ENCODE assay signal across 11 mouse cellular contexts in genomic region chr8:80055094-80055493, GRCm38 (mm10). TPM values are rescaled to one million over a fixed set of nuclear protein-coding genes. Genes with fewer than 3 reads are reported as not detected.
DNase-seq lines count a peak whose midpoint lies in the region; ATAC-seq lines count a peak whose summit lies in the region.
"Had no signal": no experiment of that assay in that cellular context is flagged by ENCODE, and none has a peak within 500 bp of the region (broad histone marks: within the 10 kb centered on the region; RNA-seq: fewer than 3 reads in every experiment).

No protein-coding gene starts in this region.

- no peaks in the 10 kb centered on the region for H3K36me3 ChIP-seq in kidney, embryonic 15.5 days
- H3K36me3 ChIP-seq in kidney, embryonic 14.5 days (ENCODE audit: control insufficient read depth, insufficient read depth, low read length): no peaks in the 10 kb centered on the region
- H3K36me3 ChIP-seq in hindbrain, embryonic 12.5 days: no peaks in the 10 kb centered on the region
- H3K36me3 ChIP-seq in limb, embryonic 15.5 days: no peaks in the 10 kb centered on the region
- H3K36me3 ChIP-seq in stomach, embryonic 14.5 days (ENCODE audit: control insufficient read depth, insufficient read depth, low read length): no peaks in the 10 kb centered on the region
- H3K36me3 ChIP-seq: heart, embryonic 13.5 days had no signal

- H3K27ac ChIP-seq in kidney, embryonic 15.5 days: no peak overlapping the region
- H3K27ac ChIP-seq in kidney, embryonic 14.5 days (ENCODE audit: low read depth, low read length): no peak overlapping the region
- no peak overlapping the region for H3K27ac ChIP-seq in hindbrain, embryonic 12.5 days
- no peak overlapping the region for H3K27ac ChIP-seq in limb, embryonic 15.5 days
- no peak overlapping the region for H3K27ac ChIP-seq in stomach, embryonic 14.5 days (ENCODE audit: low read length)
- H3K27ac ChIP-seq: heart, embryonic 13.5 days had no signal

- WGBS in kidney, embryonic 15.5 days: 73% methylated on average over 6 of the region's 6 CpGs
- 76% methylated on average over 6 of the region's 6 CpGs for whole genome bisulfite sequencing in kidney, embryonic 14.5 days
- WGBS in hindbrain, embryonic 12.5 days: 41% methylated on average over 6 of the region's 6 CpGs
- WGBS in limb, embryonic 15.5 days: 40% methylated on average over 6 of the region's 6 CpGs
- WGBS in stomach, embryonic 14.5 days: 16% methylated on average over 6 of the region's 6 CpGs

- DNase-seq in heart, adult 18-20 months: no peak
- no peak for DNase-seq in c-Kit-positive CD71-positive TER-119-positive erythroid progenitor cells, embryonic 14.5 days (ENCODE audit: low spot score)
- DNase-seq in layer of hippocampus, adult 9-11 months: no peak
- DNase-seq: adrenal gland, postnatal 25 days had no signal

- ATAC-seq in kidney, embryonic 15.5 days (replicated peaks; ENCODE audit: low FRiP score): no peak
- ATAC-seq in kidney, embryonic 14.5 days (ENCODE audit: low FRiP score, low TSS enrichment): no peak
- no peak for ATAC-seq in hindbrain, embryonic 12.5 days (ENCODE audit: low FRiP score)
- no peak for ATAC-seq in limb, embryonic 15.5 days (ENCODE audit: insufficient number of reproducible peaks, low FRiP score, low TSS enrichment, low read depth)
- no peak for ATAC-seq in stomach, embryonic 14.5 days (ENCODE audit: insufficient number of reproducible peaks, insufficient read depth, low FRiP score, low read depth)

- no peak overlapping the region for H3K4me3 ChIP-seq in kidney, embryonic 15.5 days (replicated peaks)
- no peak overlapping the region for H3K4me3 ChIP-seq in kidney, embryonic 14.5 days (ENCODE audit: low read length)
- H3K4me3 ChIP-seq in hindbrain, embryonic 12.5 days: peak overlapping the region; percentile 15; the same call in 1 of the 2 replicates
- peak overlapping the region; percentile 55 for H3K4me3 ChIP-seq in limb, embryonic 15.5 days
- H3K4me3 ChIP-seq in stomach, embryonic 14.5 days (ENCODE audit: low read depth, low read length): peak overlapping the region; percentile 54

- H3K4me1 ChIP-seq in kidney, embryonic 15.5 days: peaks cover 24% of the 10 kb centered on the region
- H3K4me1 ChIP-seq in kidney, embryonic 14.5 days (ENCODE audit: control insufficient read depth, insufficient read depth, low read length): peaks cover 12% of the 10 kb centered on the region; the same call in 1 of the 2 replicates
- peaks cover 26% of the 10 kb centered on the region for H3K4me1 ChIP-seq in hindbrain, embryonic 12.5 days
- H3K4me1 ChIP-seq in limb, embryonic 15.5 days: peaks cover 21% of the 10 kb centered on the region
- peaks cover 13% of the 10 kb centered on the region; the same call in 1 of the 2 replicates for H3K4me1 ChIP-seq in stomach, embryonic 14.5 days (ENCODE audit: control insufficient read depth, insufficient read depth, low read length)

- 0 out of 2 replicates have a peak overlapping the region, but pooled peaks have one; percentile 87 for H3K4me2 ChIP-seq in kidney, embryonic 15.5 days
- H3K4me2 ChIP-seq in kidney, embryonic 14.5 days (replicated peaks; ENCODE audit: low read depth, low read length): no peak overlapping the region
- peak overlapping the region; percentile 97 for H3K4me2 ChIP-seq in hindbrain, embryonic 12.5 days (replicated peaks)
- peak overlapping the region; percentile 89 for H3K4me2 ChIP-seq in limb, embryonic 15.5 days
- peak overlapping the region; percentile 82 for H3K4me2 ChIP-seq in stomach, embryonic 14.5 days (replicated peaks; ENCODE audit: low read depth, low read length)

- H3K9me3 ChIP-seq in kidney, embryonic 15.5 days (replicated peaks): no peaks in the 10 kb centered on the region
- H3K9me3 ChIP-seq in kidney, embryonic 14.5 days (ENCODE audit: control insufficient read depth, low read length): no peaks in the 10 kb centered on the region
- no peaks in the 10 kb centered on the region for H3K9me3 ChIP-seq in hindbrain, embryonic 12.5 days (replicated peaks)
- H3K9me3 ChIP-seq in limb, embryonic 15.5 days: no peaks in the 10 kb centered on the region
- no peaks in the 10 kb centered on the region for H3K9me3 ChIP-seq in stomach, embryonic 14.5 days (ENCODE audit: control insufficient read depth, low read depth, low read length)
- H3K9me3 ChIP-seq: heart, embryonic 13.5 days had no signal

- H3K27me3 ChIP-seq in kidney, embryonic 15.5 days: peaks cover 53% of the 10 kb centered on the region
- H3K27me3 ChIP-seq in kidney, embryonic 14.5 days (ENCODE audit: control insufficient read depth, insufficient read depth, low read length): peaks cover 13% of the 10 kb centered on the region; the same call in 1 of the 2 replicates
- H3K27me3 ChIP-seq in hindbrain, embryonic 12.5 days: peaks cover 72% of the 10 kb centered on the region
- H3K27me3 ChIP-seq in limb, embryonic 15.5 days: peaks cover 24% of the 10 kb centered on the region
- 0 out of 2 replicates have a peak, but pooled peaks cover 3% of the 10 kb centered on the region for H3K27me3 ChIP-seq in stomach, embryonic 14.5 days (ENCODE audit: control insufficient read depth, insufficient read depth, low read length)

- H3K9ac ChIP-seq in kidney, embryonic 15.5 days: no peak overlapping the region
- no peak overlapping the region for H3K9ac ChIP-seq in kidney, embryonic 14.5 days (ENCODE audit: low read depth, low read length)
- H3K9ac ChIP-seq in hindbrain, embryonic 12.5 days: no peak overlapping the region
- no peak overlapping the region for H3K9ac ChIP-seq in limb, embryonic 15.5 days
- H3K9ac ChIP-seq in stomach, embryonic 14.5 days (replicated peaks; ENCODE audit: low read depth, low read length): no peak overlapping the region
- H3K9ac ChIP-seq: heart, embryonic 13.5 days had no signal

RNA-seq across cellular contexts. Expression of gene Hhip, which starts 2.7 kb away (rescaled TPM):
- 2.4 and 3.0 TPM in 2 replicates for polyA plus RNA-seq in kidney, embryonic 15.5 days (2015; fragmentation: Nextera tagmentation; extraction: Ambion mirVana)
- 2.0 and 2.1 TPM in 2 replicates for polyA plus RNA-seq in kidney, embryonic 14.5 days (2014; fragmentation: Nextera tagmentation; extraction: Ambion mirVana)
- polyA plus RNA-seq in hindbrain, embryonic 12.5 days (2016; fragmentation: Nextera tagmentation; extraction: Ambion mirVana): 3.5 and 3.9 TPM in 2 replicates
- 13.2 and 13.6 TPM in 2 replicates for polyA plus RNA-seq in limb, embryonic 15.5 days (2015; fragmentation: Nextera tagmentation; extraction: Ambion mirVana)
- polyA plus RNA-seq in stomach, embryonic 14.5 days (2014; fragmentation: Nextera tagmentation; extraction: Ambion mirVana): 24.6 and 26.7 TPM in 2 replicates
- not detected for total RNA-seq in heart, adult 18-20 months (2021)
- total RNA-seq: megakaryocyte, adult 5-6 weeks had no signal

Comparison
In these comparisons a context has a peak if more than half of its experiments do, and no peak if none do; other contexts are left out.
1. H3K4me3 ChIP-seq: peak in hindbrain, embryonic 12.5 days (single experiment), limb, embryonic 15.5 days (single experiment) and stomach, embryonic 14.5 days (single experiment); none in kidney, embryonic 15.5 days (single experiment) and kidney, embryonic 14.5 days (single experiment).